9 mouse cellular contexts compared by ENCODE assay signal in genomic region chr11:117936202-117936601, GRCm38 (mm10). TPM values are rescaled to one million over a fixed set of nuclear protein-coding genes. Genes with fewer than 3 reads are reported as not detected.
DNase-seq lines count a peak whose midpoint lies in the region; ATAC-seq and TF ChIP-seq lines count a peak whose summit lies in the region.
"Had no signal": no experiment of that assay in that cellular context is flagged by ENCODE, and none has a peak within 500 bp of the region (broad histone marks: within the 10 kb centered on the region; RNA-seq: fewer than 3 reads in every experiment).

No protein-coding gene starts in this region.

- no peaks in the 10 kb centered on the region for H3K36me3 ChIP-seq in embryonic facial prominence, embryonic 14.5 days (ENCODE audit: control insufficient read depth, insufficient read depth, low read length)
- H3K36me3 ChIP-seq in kidney, embryonic 16.5 days (ENCODE audit: insufficient read depth, low read length): no peaks in the 10 kb centered on the region
- H3K36me3 ChIP-seq: limb, embryonic 12.5 days had no signal

- no peak overlapping the region for H3K4me2 ChIP-seq in embryonic facial prominence, embryonic 14.5 days (ENCODE audit: low read depth, low read length)
- no peak overlapping the region for H3K4me2 ChIP-seq in kidney, embryonic 16.5 days (replicated peaks; ENCODE audit: low read depth, low read length)
- H3K4me2 ChIP-seq: limb, embryonic 12.5 days had no signal

- intact Hi-C loops in left cerebral cortex, postnatal 4 days (cut with DNase I): no loop called here
- intact Hi-C loops in left cerebral cortex, adult 2 months (cut with DNase I): no loop called here

- H3K9ac ChIP-seq in embryonic facial prominence, embryonic 14.5 days (ENCODE audit: low read depth, low read length): peak overlapping the region; percentile 27; the same call in 1 of the 2 replicates
- peak overlapping the region; percentile 42 for H3K9ac ChIP-seq in kidney, embryonic 16.5 days (replicated peaks; ENCODE audit: low read length)
- H3K9ac ChIP-seq: limb, embryonic 12.5 days had no signal

- peak; percentile 75 for DNase-seq in left cerebral cortex, postnatal 4 days
- DNase-seq in left cerebral cortex, adult 2 months (ENCODE audit: extremely low spot score in 1 of 2, low spot score in 2 of 2): no peak
- peak; percentile 91 for DNase-seq in embryonic facial prominence, embryonic 14.5 days (ENCODE audit: low spot score)
- peak; percentile 92 for DNase-seq in lung, postnatal 36 days
- DNase-seq in thymus, adult 18-20 months: no peak
- no peak for DNase-seq in embryo, embryonic 10 days (ENCODE audit: low spot score)

- TF ChIP-seq CTCF in left cerebral cortex, adult 2 months (IDR thresholded peaks at IDR 0.05): no peak

- no peaks in the 10 kb centered on the region for H3K9me3 ChIP-seq in embryonic facial prominence, embryonic 14.5 days (ENCODE audit: control insufficient read depth, low read length)
- no peaks in the 10 kb centered on the region for H3K9me3 ChIP-seq in kidney, embryonic 16.5 days (ENCODE audit: low read length)
- H3K9me3 ChIP-seq: limb, embryonic 12.5 days had no signal

- H3K27ac ChIP-seq in left cerebral cortex, adult 2 months: no peak overlapping the region
- H3K27ac ChIP-seq in embryonic facial prominence, embryonic 14.5 days (replicated peaks; ENCODE audit: low read depth, low read length): peak overlapping the region; percentile 72
- no peak overlapping the region for H3K27ac ChIP-seq in kidney, embryonic 16.5 days (ENCODE audit: low read length)

- H3K4me3 ChIP-seq in left cerebral cortex, adult 2 months: no peak overlapping the region
- no peak overlapping the region for H3K4me3 ChIP-seq in embryonic facial prominence, embryonic 14.5 days (ENCODE audit: low read depth, low read length)
- no peak overlapping the region for H3K4me3 ChIP-seq in kidney, embryonic 16.5 days (ENCODE audit: low read length)
- H3K4me3 ChIP-seq: limb, embryonic 12.5 days had no signal

- peak; percentile 48 for ATAC-seq in embryonic facial prominence, embryonic 14.5 days (ENCODE audit: low read depth)
- ATAC-seq in kidney, embryonic 16.5 days (ENCODE audit: low FRiP score, low TSS enrichment): no peak
- ATAC-seq in erythroblast, adult 5-6 weeks (replicated peaks; ENCODE audit: low FRiP score, poor library complexity, severe bottlenecking): no peak

- peaks cover 7% of the 10 kb centered on the region; the same call in 1 of the 2 replicates for H3K27me3 ChIP-seq in embryonic facial prominence, embryonic 14.5 days (replicated peaks; ENCODE audit: control insufficient read depth, insufficient read depth, low read length)
- H3K27me3 ChIP-seq in kidney, embryonic 16.5 days (ENCODE audit: insufficient read depth, low read length): peaks cover 6% of the 10 kb centered on the region

- H3K4me1 ChIP-seq in embryonic facial prominence, embryonic 14.5 days (ENCODE audit: control insufficient read depth, insufficient read depth, low read length): peaks cover 74% of the 10 kb centered on the region
- peaks cover 73% of the 10 kb centered on the region for H3K4me1 ChIP-seq in kidney, embryonic 16.5 days (ENCODE audit: insufficient read depth, low read length)

- WGBS in embryonic facial prominence, embryonic 14.5 days: 12% methylated on average over 8 of the region's 8 CpGs
- 44% methylated on average over 8 of the region's 8 CpGs for WGBS in kidney, embryonic 16.5 days

RNA-seq across cellular contexts. Expression of gene Socs3, which starts 33.6 kb away (rescaled TPM):
- 1 to 10 TPM; 3.8 to 4.1 TPM for total RNA-seq in left cerebral cortex, postnatal 4 days (2021)
- total RNA-seq in left cerebral cortex, adult 2 months (2021): 1 to 10 TPM; 4.4 to 6.1 TPM
- 6.8 and 8.3 TPM in 2 replicates for polyA plus RNA-seq in embryonic facial prominence, embryonic 14.5 days (2014; fragmentation: Nextera tagmentation; extraction: Ambion mirVana)
- polyA plus RNA-seq in kidney, embryonic 16.5 days (2015; fragmentation: Nextera tagmentation; extraction: Ambion mirVana): 14.6 and 15.9 TPM in 2 replicates
- 0.19 and 0.42 TPM in 2 replicates for total RNA-seq in erythroblast, adult 5-6 weeks (2015; ENCODE audit: low replicate concordance)
- 1.3 and 1.5 TPM in 2 replicates for total RNA-seq in erythroblast, adult 5-6 weeks (2017; ENCODE audit: low replicate concordance)

RNA-seq across cellular contexts. Expression of gene Pgs1, which starts 49.9 kb away (rescaled TPM):
- 10 to 100 TPM; 56.9 to 58.6 TPM for total RNA-seq in left cerebral cortex, postnatal 4 days (2021)
- 10 to 100 TPM; 83.3 to 85.5 TPM for total RNA-seq in left cerebral cortex, adult 2 months (2021)
- polyA plus RNA-seq in embryonic facial prominence, embryonic 14.5 days (2014; fragmentation: Nextera tagmentation; extraction: Ambion mirVana): 31.0 and 34.7 TPM in 2 replicates
- polyA plus RNA-seq in kidney, embryonic 16.5 days (2015; fragmentation: Nextera tagmentation; extraction: Ambion mirVana): 37.5 and 41.8 TPM in 2 replicates
- 9.2 and 14.6 TPM in 2 replicates for total RNA-seq in erythroblast, adult 5-6 weeks (2015; ENCODE audit: low replicate concordance)
- 20.8 and 32.9 TPM in 2 replicates for total RNA-seq in erythroblast, adult 5-6 weeks (2017; ENCODE audit: low replicate concordance)

Comparison
In these comparisons a context has a peak if more than half of its experiments do, and no peak if none do; other contexts are left out.
1. DNase-seq: peak in left cerebral cortex, postnatal 4 days (single experiment), embryonic facial prominence, embryonic 14.5 days (single experiment) and lung, postnatal 36 days (single experiment); none in left cerebral cortex, adult 2 months (0 of 2), thymus, adult 18-20 months (0 of 2) and embryo, embryonic 10 days (single experiment).